Mouse (Mus musculus) stomach, embryonic 16.5 days (tissue): ENCODE measurements around the gene Atp5j2. TPM values are rescaled to one million over a fixed set of nuclear protein-coding genes. Genes with fewer than 3 reads are reported as not detected.
"Not testable (repeated sequence)": the region's sequence is repeated elsewhere in the genome, so short reads cannot be mapped to it uniquely, and the experiment has no call there.

Experiments
- ATAC-seq: fragments of 200-750 bp; cut with Nextera tagmentation; 2 replicates; pipeline ENCODE4 v1.8.0; 2017; ENCODE audit warnings: moderate number of reproducible peaks, moderate TSS enrichment; ENCODE audit not compliant: insufficient read depth, low FRiP score
- H3K27ac ChIP-seq: fragments of 300-500 bp; sonication (generic); 2 replicates; pipeline ENCODE4 v1.5.1; 2014; ENCODE audit warnings: low read length
- H3K27me3 ChIP-seq: fragments of 300-500 bp; sonication (generic); 2 replicates; pipeline ENCODE4 v1.6.1; 2014; ENCODE audit warnings: low read length, control low read depth, mixed read lengths; ENCODE audit not compliant: control insufficient read depth, insufficient read depth
- H3K36me3 ChIP-seq: fragments of 300-500 bp; sonication (generic); 2 replicates; pipeline ENCODE4 v1.6.1; 2014; ENCODE audit warnings: low read length; ENCODE audit not compliant: control insufficient read depth, insufficient read depth
- H3K4me1 ChIP-seq: fragments of 300-500 bp; sonication (generic); 2 replicates; pipeline ENCODE4 v1.6.1; 2014; ENCODE audit warnings: low read length, control low read depth, mixed read lengths; ENCODE audit not compliant: control insufficient read depth, insufficient read depth
- H3K4me2 ChIP-seq: fragments of 300-500 bp; sonication (generic); 2 replicates; pipeline ENCODE4 v1.6.1; 2014; ENCODE audit warnings: low read depth, low read length, mixed read lengths
- H3K4me3 ChIP-seq: fragments of 300-500 bp; sonication (generic); replicated peaks from 2 replicates; pipeline ENCODE4 v1.5.1; 2014; ENCODE audit warnings: mild to moderate bottlenecking, low read length
- H3K9ac ChIP-seq: fragments of 300-500 bp; sonication (generic); 2 replicates; pipeline ENCODE4 v1.6.1; 2014; ENCODE audit warnings: low read length
- H3K9me3 ChIP-seq: fragments of 300-500 bp; sonication (generic); replicated peaks from 2 replicates; pipeline ENCODE4 v1.6.1; 2016; ENCODE audit warnings: low read length, control low read depth; ENCODE audit not compliant: control insufficient read depth
- WGBS: fragments of 180-500 bp; shearing (Covaris S2); extraction: QIAGEN DNeasy Blood & Tissue Kit; methylation state at CpG from one replicate; pipeline ENCODE4 v1.1.7; 2014; 5-methylcytosine and 5-hydroxymethylcytosine counted together
- polyA plus RNA-seq: library from polyadenylated mRNA; unstranded; fragments of >200 nt; fragmentation: Nextera tagmentation; extraction: Ambion mirVana; gene quantifications from 2 replicates; pipeline ENCODE4 v1.2.1, GENCODE M21; 2015

The Atp5j2 gene
- 705 and 758 TPM in 2 replicates for polyA plus RNA-seq

DNA sequence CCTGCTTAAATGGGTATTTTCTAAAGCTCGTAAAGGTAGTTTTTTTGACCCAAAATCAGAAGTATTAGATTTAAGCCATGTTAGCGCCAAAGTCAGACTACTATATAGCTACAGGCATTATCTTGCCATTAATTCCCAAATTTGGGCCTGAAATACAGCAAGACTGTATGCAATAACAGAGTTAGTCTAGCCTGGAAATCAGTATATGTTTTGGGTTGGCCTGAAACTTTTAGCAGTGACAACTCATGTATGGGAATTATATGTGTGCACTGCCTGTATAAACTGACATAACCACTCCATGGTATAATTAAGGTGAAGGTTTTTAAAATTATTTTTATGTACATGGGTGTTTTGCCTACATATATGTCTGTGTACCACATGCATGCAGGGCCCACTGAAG lies at the start of gene Atp5j2:
Atp5j2 (minus strand) TSS at position 101 of the 400 bp plus-strand sequence.
- H3K36me3 ChIP-seq: peaks cover 20% of the 10 kb centered on the region
- no peaks in the 10 kb centered on the region for H3K27me3 ChIP-seq
- H3K27ac ChIP-seq: peak within 1 kb of the TSS; percentile 89
- H3K4me1 ChIP-seq: peaks cover 18% of the 10 kb centered on the region
- peak within 1 kb of the TSS; percentile 72 for H3K4me3 ChIP-seq
- no peaks in the 10 kb centered on the region for H3K9me3 ChIP-seq
- 91% methylated on average over 2 of the region's 2 CpGs for WGBS
- peak within 1 kb of the TSS; percentile 87 for H3K4me2 ChIP-seq
- no peak for ATAC-seq
- H3K9ac ChIP-seq: peak within 1 kb of the TSS; percentile 91

DNA sequence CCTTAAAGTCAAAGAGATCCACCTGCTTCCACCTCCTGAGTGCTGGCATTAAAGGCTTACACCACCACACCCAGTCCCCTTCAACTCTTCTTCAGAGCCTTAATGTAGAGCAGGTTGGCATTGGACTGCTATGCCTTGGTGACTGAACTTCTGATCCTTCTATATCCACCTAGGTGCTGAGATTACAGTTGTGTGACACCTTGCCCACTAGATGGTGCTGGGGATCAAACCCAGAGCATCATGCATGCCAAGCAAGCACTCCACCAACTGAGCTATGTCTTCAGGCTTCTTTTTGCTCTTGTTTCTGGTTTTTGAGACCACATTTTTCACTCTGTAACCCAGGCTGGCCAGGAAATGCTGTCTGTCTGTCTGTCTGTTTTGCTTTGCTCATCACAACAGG lies 42.8 kb upstream of the Atp5j2 start:
- Histone ChIP-seq H3K27me3 (no peaks in the 10 kb centered on the region), H3K4me2 (no peak overlapping the region), H3K9ac (no peak overlapping the region), H3K27ac (no peak overlapping the region), H3K4me3 (no peak overlapping the region), H3K36me3 (peaks cover 28% of the 10 kb centered on the region), H3K9me3 (no peaks in the 10 kb centered on the region), H3K4me1 (peaks cover 6% of the 10 kb centered on the region; the same call in 1 of the 2 replicates)
- no peak for ATAC-seq

DNA sequence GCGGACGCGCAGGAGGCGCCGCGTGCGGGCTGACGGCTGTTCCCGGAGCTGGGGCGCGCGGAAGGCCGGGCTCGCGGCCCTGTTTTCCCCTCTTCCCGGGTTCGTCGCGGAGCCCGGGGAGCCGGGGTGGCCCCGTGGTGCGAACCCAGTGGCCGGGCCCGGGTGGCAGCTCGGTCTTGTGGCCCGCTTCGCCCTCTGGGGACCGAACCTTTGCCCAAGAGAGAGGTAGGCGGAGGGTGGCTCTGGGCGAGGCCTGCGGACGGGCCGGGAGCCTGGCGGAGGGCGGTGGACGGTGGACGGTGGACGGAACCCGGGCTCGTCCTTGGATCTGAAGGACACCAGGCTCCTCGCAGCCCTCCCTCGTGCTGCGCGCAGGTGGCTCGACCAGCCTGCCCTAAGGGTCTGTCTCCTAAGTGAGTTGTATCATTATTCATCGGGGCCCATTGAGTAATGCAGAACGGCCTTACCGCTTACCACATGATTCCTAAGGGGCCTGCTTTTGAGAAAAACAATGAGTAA lies 40.1 kb upstream of the Atp5j2 start:
- Histone ChIP-seq H3K36me3 (peaks cover 20% of the 10 kb centered on the region), H3K4me3 (peak overlapping the region; percentile 97), H3K9me3 (no peaks in the 10 kb centered on the region), H3K27me3 (no peaks in the 10 kb centered on the region), H3K9ac (peak overlapping the region; percentile 98), H3K4me2 (peak overlapping the region; percentile 85), H3K27ac (peak overlapping the region; percentile 87), H3K4me1 (peaks cover 6% of the 10 kb centered on the region; the same call in 1 of the 2 replicates)
- peak; percentile 59 for ATAC-seq
- under 1% methylated on average over 48 of the region's 49 CpGs for WGBS

DNA sequence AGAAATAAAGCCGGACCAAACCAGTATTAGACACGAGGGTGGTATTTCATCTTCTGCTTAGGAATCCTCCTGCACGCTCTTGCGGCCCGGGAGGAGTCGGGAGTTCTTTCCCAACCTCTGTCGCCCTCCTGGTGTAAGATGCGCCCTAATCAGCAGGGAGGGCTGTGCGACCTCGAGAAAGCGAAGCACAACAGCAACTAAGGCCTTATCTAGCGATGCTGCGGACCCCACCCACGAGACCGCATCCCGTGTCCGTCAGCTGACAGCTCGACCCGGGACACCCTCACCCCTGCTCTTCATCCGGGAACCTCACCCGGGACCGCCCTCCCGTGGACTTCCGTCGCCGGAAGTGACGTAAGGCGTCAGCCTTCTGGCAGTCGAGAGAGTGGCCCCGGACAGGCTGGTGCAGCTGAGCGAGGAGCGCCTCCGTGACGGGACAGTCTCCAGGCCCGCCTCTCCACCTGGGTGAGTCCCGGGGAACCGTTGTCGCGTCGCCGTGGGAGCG lies 39.6 kb upstream of the Atp5j2 start, which contains the start of gene Zfp655:
Zfp655 (plus strand) TSS at position 349 of the 505 bp plus-strand sequence.
- H3K9me3 ChIP-seq: no peaks in the 10 kb centered on the region
- peak within 1 kb of the TSS; percentile 85 for H3K4me2 ChIP-seq
- WGBS: under 1% methylated on average over 42 of the region's 42 CpGs
- peaks cover 20% of the 10 kb centered on the region for H3K36me3 ChIP-seq
- H3K4me3 ChIP-seq: peak within 1 kb of the TSS; percentile 97
- ATAC-seq: peak; percentile 98
- H3K9ac ChIP-seq: peak within 1 kb of the TSS; percentile 98
- H3K4me1 ChIP-seq: peaks cover 6% of the 10 kb centered on the region; the same call in 1 of the 2 replicates
- H3K27me3 ChIP-seq: no peaks in the 10 kb centered on the region
- peak within 1 kb of the TSS; percentile 87 for H3K27ac ChIP-seq

DNA sequence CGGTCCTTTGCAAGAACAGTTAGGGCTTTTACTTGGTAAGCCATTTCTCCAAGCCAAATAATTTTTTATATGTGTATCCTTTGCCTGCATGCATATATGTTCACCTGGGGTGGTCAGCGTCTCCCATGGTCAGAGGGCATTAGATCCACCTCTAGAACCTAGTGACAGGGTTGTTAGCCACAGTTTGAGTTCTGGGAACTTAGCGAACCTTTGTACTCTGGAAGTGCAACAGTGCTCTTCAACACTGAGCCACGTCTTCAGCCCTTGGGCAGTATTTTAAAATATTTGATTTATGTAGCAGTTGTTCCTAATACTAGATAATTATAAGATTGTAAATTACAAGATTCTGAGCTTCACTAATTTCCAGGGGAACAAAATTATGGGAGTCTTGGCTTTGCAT lies 38.8 kb upstream of the Atp5j2 start:
- no peak for ATAC-seq
- Histone ChIP-seq H3K9ac (no peak overlapping the region), H3K4me3 (peak overlapping the region; percentile 97; the same call in 1 of the 2 replicates), H3K4me2 (peak overlapping the region; percentile 85), H3K27me3 (no peaks in the 10 kb centered on the region), H3K36me3 (peaks cover 17% of the 10 kb centered on the region), H3K4me1 (peaks cover 6% of the 10 kb centered on the region; the same call in 1 of the 2 replicates), H3K27ac (peak overlapping the region; percentile 87), H3K9me3 (no peaks in the 10 kb centered on the region)
- 85% methylated on average over 4 of the region's 4 CpGs for WGBS

DNA sequence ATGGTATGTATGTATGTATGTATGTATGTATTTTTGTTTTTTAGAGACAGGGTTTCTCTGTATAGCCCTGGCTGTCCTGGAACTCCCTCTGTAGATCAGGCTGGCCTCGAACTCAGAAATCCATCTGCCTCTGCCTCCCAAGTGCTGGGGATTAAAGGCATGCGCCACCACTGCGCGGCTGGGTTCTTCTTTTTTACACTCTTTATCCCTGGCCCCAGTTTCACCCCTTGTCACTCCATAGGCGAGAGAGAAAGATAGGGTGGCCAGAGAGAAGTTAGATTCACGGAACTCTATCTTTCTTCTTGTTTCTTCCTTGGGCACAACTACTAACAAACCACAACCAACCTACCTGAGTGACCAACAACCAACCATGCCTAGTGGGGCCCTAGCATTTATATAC lies 37.4 kb upstream of the Atp5j2 start:
- WGBS: 82% methylated on average over 6 of the region's 6 CpGs

DNA sequence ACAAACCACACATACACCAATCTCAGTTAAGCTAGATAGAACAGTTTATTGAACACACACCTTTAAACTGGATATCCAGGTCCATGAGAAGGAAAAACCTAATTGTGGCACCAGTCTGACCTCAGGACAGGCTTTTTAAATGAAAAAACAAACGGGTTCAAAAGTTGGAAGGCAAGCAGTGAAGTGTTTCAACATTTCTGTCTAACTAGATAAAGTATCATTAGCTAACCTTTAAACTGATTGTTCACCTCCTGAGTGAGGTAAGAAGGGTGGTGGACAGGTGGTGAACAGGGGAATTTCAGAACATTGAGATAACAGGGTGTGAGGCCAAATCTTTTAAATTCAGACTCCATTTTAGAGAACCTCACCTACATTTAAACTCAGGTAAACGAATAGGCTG lies 34.6 kb upstream of the Atp5j2 start:
- H3K9me3 ChIP-seq: no peaks in the 10 kb centered on the region
- WGBS: 47% methylated on average over 2 of the region's 2 CpGs
- H3K27me3 ChIP-seq: no peaks in the 10 kb centered on the region
- H3K27ac ChIP-seq: no peak overlapping the region
- no peak overlapping the region for H3K4me3 ChIP-seq
- no peak overlapping the region for H3K9ac ChIP-seq
- H3K36me3 ChIP-seq: peaks cover 3% of the 10 kb centered on the region; the same call in 1 of the 2 replicates
- no peaks in the 10 kb centered on the region for H3K4me1 ChIP-seq
- no peak for ATAC-seq
- no peak overlapping the region for H3K4me2 ChIP-seq

More for the DNA sequence above, 37.4 kb upstream of the Atp5j2 start:
- ATAC-seq, H3K27ac ChIP-seq, H3K9me3 ChIP-seq, H3K4me1 ChIP-seq, H3K4me2 ChIP-seq, H3K9ac ChIP-seq, H3K4me3 ChIP-seq, H3K27me3 ChIP-seq, H3K36me3 ChIP-seq: not testable (repeated sequence)

DNA sequence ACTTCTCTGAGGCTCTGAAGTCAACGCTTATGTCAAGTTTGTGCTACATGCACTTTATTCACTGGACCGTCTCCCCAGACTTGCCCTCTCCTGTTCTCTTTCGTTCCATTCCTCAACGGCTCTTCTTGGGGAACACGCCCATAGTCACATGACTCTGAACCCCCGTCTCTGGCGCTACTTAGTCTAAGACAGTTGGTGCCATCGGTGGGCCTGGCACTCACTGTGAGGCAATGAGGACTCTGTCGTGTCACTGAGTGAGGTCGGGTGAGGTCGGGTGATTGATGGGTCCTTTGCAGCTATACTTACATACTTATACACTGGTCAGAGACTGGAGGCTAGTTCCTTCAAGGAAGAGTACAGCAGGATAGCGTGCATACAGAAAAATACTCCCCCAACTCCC lies 31.5 kb upstream of the Atp5j2 start:
- ATAC-seq: no peak
- Histone ChIP-seq H3K4me3 (no peak overlapping the region), H3K27me3 (no peaks in the 10 kb centered on the region), H3K36me3 (peaks cover 23% of the 10 kb centered on the region), H3K27ac (no peak overlapping the region), H3K4me1 (no peaks in the 10 kb centered on the region), H3K4me2 (no peak overlapping the region), H3K9me3 (no peaks in the 10 kb centered on the region), H3K9ac (no peak overlapping the region)
- 71% methylated on average over 12 of the region's 12 CpGs for WGBS

DNA sequence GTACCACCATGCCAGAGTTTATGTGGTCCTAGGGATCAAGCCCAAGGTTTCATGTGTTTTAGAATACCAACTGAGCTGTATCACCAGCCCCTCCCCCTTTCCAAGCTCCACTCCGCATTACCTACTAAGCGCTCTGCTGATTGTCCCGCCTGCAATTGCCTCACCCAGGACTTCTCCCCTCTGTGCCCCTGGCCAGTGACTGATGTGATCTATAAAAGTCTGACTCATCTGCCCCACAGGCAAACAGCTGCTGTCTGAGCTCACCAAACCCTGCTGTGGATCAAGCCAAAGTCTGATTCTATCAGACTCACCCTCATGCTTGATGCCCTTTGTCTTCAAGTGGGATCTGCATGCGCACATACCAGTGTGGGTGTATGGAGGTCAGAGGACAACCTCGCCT lies 31.0 kb upstream of the Atp5j2 start:
- ATAC-seq: no peak

More for the DNA sequence above, 31.0 kb upstream of the Atp5j2 start:
- H3K9me3 ChIP-seq: no peaks in the 10 kb centered on the region
- no peak overlapping the region for H3K4me2 ChIP-seq
- whole genome bisulfite sequencing: 87% methylated on average over 5 of the region's 5 CpGs
- H3K9ac ChIP-seq: no peak overlapping the region
- no peak overlapping the region for H3K27ac ChIP-seq
- no peaks in the 10 kb centered on the region for H3K4me1 ChIP-seq
- no peak overlapping the region for H3K4me3 ChIP-seq
- no peaks in the 10 kb centered on the region for H3K27me3 ChIP-seq
- H3K36me3 ChIP-seq: peaks cover 23% of the 10 kb centered on the region
